Comparison of ENCODE assay signal across 9 mouse cellular contexts in genomic region chr6:136689790-136690413, GRCm38 (mm10). TPM values are rescaled to one million over a fixed set of nuclear protein-coding genes. Genes with fewer than 3 reads are reported as not detected.
DNase-seq lines count a peak whose midpoint lies in the region; ATAC-seq and TF ChIP-seq lines count a peak whose summit lies in the region.
"Had no signal": no experiment of that assay in that cellular context is flagged by ENCODE, and none has a peak within 500 bp of the region (broad histone marks: within the 10 kb centered on the region; RNA-seq: fewer than 3 reads in every experiment).

No protein-coding gene starts in this region.

- H3K4me3 ChIP-seq in bone marrow, adult 2 months (replicated peaks; ENCODE audit: control insufficient read depth, low read depth, low read length) = no peak overlapping the region
- no peak overlapping the region for H3K4me3 ChIP-seq in limb, embryonic 12.5 days (replicated peaks)
- H3K4me3 ChIP-seq: heart, embryonic 13.5 days had no signal

- whole genome bisulfite sequencing in bone marrow, adult 2 months = 16% methylated on average over 15 of the region's 15 CpGs
- 61% methylated on average over 15 of the region's 15 CpGs for WGBS in limb, embryonic 12.5 days

- H3K27me3 ChIP-seq in limb, embryonic 12.5 days = no peaks in the 10 kb centered on the region
- H3K27me3 ChIP-seq: heart, embryonic 13.5 days had no signal

- no peak for TF ChIP-seq POLR2A in bone marrow, adult 2 months (IDR thresholded peaks at IDR 0.05; ENCODE audit: borderline replicate concordance, control insufficient read depth, low read depth, low read length)

- no peak overlapping the region for H3K4me2 ChIP-seq in limb, embryonic 12.5 days
- H3K4me2 ChIP-seq: heart, embryonic 13.5 days had no signal

- peak overlapping the region; percentile 95 for H3K27ac ChIP-seq in bone marrow, adult 2 months (ENCODE audit: control insufficient read depth, insufficient read depth, low read depth, low read length, poor library complexity)
- peak overlapping the region; percentile 42; the same call in 1 of the 2 replicates for H3K27ac ChIP-seq in limb, embryonic 12.5 days
- H3K27ac ChIP-seq: heart, embryonic 13.5 days had no signal

- no peak overlapping the region for H3K9ac ChIP-seq in limb, embryonic 12.5 days (replicated peaks)
- H3K9ac ChIP-seq: heart, embryonic 13.5 days had no signal

- peak; percentile 7 for DNase-seq in layer of hippocampus, adult 9-10 months (ENCODE audit: low spot score)
- DNase-seq in layer of hippocampus, postnatal 10 days (ENCODE audit: low spot score in 2 of 2) = no peak
- peak; percentile 57 to 67 for DNase-seq in spleen, adult 18-20 months
- no peak for DNase-seq in retina, embryonic 14.5 days (ENCODE audit: low spot score)
- DNase-seq in ovary, postnatal 36 days (ENCODE audit: low spot score) = no peak
- no peak for DNase-seq in heart, postnatal 14 days

- intact Hi-C loops in heart, postnatal 14 days (cut with DNase I) = no loop called here

- no peaks in the 10 kb centered on the region for H3K36me3 ChIP-seq in limb, embryonic 12.5 days
- H3K36me3 ChIP-seq: heart, embryonic 13.5 days had no signal

- H3K4me1 ChIP-seq in bone marrow, adult 2 months (ENCODE audit: control insufficient read depth, insufficient read depth, low read length) = peaks cover 7% of the 10 kb centered on the region
- H3K4me1 ChIP-seq in limb, embryonic 12.5 days (replicated peaks) = peaks cover 8% of the 10 kb centered on the region; the same call in 1 of the 2 replicates

- no peak for ATAC-seq in limb, embryonic 12.5 days (ENCODE audit: insufficient number of reproducible peaks, insufficient read depth, low FRiP score, low TSS enrichment, low read depth)

- H3K9me3 ChIP-seq in limb, embryonic 12.5 days = 0 out of 2 replicates have a peak, but pooled peaks cover 6% of the 10 kb centered on the region

- no peak for TF ChIP-seq CTCF in bone marrow, adult 2 months (IDR thresholded peaks at IDR 0.05; ENCODE audit: control insufficient read depth, insufficient read depth, low read length)

RNA-seq across cellular contexts. Expression of gene Plbd1, which starts 28.2 kb away (rescaled TPM):
- under 1 TPM; 0.20 to 0.23 TPM for total RNA-seq in layer of hippocampus, postnatal 10 days (2021)
- polyA plus RNA-seq in bone marrow, adult 2 months (2011; ENCODE audit: insufficient read depth, insufficient read length, low replicate concordance, missing spikeins) = 21.1 and 70.1 TPM in 2 replicates
- 1.4 and 1.5 TPM in 2 replicates for polyA plus RNA-seq in limb, embryonic 12.5 days (2016; fragmentation: Nextera tagmentation; extraction: Ambion mirVana)
- total RNA-seq in heart, postnatal 14 days (2021) = 10 to 100 TPM; 30.5 to 34.4 TPM

Comparison
In these comparisons a context has a peak if more than half of its experiments do, and no peak if none do; other contexts are left out.
1. DNase-seq: peak in layer of hippocampus, adult 9-10 months (single experiment) and spleen, adult 18-20 months (2 of 2); none in layer of hippocampus, postnatal 10 days (0 of 2), retina, embryonic 14.5 days (single experiment), ovary, postnatal 36 days (single experiment) and heart, postnatal 14 days (0 of 2).
2. RNA of gene Plbd1, which starts 28.2 kb away (total RNA-seq): 30.5 to 34.4 TPM in heart, postnatal 14 days; 0.20 to 0.23 TPM in layer of hippocampus, postnatal 10 days; every median in the first group is over 10 times any median in the second.